Mouse (Mus musculus) midbrain, embryonic 10.5 days (tissue): ENCODE data around the gene Cby3. TPM values are rescaled to one million over a fixed set of nuclear protein-coding genes. Genes with fewer than 3 reads are reported as not detected.
A peak's percentile ranks its signal among the peaks of the same experiment; 100 is the strongest.
"Not testable (repeated sequence)": the region's sequence is repeated elsewhere in the genome, so short reads cannot be mapped to it uniquely, and the experiment has no call there.

Source experiments
- DNase-seq: peaks from one replicate; pipeline ENCODE4 v3.0.0-alpha.2; 2017; ENCODE audit warnings: low spot score
- H3K27ac ChIP-seq: fragments of 300-500 bp; sonication (generic); replicated peaks from 2 replicates; pipeline ENCODE4 v1.5.1; 2016; ENCODE audit warnings: mild to moderate bottlenecking
- H3K27me3 ChIP-seq: fragments of 300-500 bp; sonication (generic); 2 replicates; pipeline ENCODE4 v1.6.1; 2016; ENCODE audit warnings: low read depth, mild to moderate bottlenecking; ENCODE audit not compliant: poor library complexity, severe bottlenecking
- H3K36me3 ChIP-seq: fragments of 300-500 bp; sonication (generic); 2 replicates; pipeline ENCODE4 v1.6.1; 2016; ENCODE audit warnings: mild to moderate bottlenecking, moderate library complexity
- H3K4me1 ChIP-seq: fragments of 300-500 bp; sonication (generic); 2 replicates; pipeline ENCODE4 v1.6.1; 2016
- H3K4me3 ChIP-seq: fragments of 300-500 bp; sonication (generic); 2 replicates; pipeline ENCODE4 v1.5.1; 2016; ENCODE audit warnings: mild to moderate bottlenecking, moderate library complexity
- H3K9me3 ChIP-seq: fragments of 300-500 bp; sonication (generic); replicated peaks from 2 replicates; pipeline ENCODE4 v1.6.1; 2016; ENCODE audit warnings: mild to moderate bottlenecking
- WGBS: fragments of 180-500 bp; shearing (Covaris S2); methylation state at CpG from one replicate; pipeline ENCODE4 v1.1.7; 2016; 5-methylcytosine and 5-hydroxymethylcytosine counted together
- polyA plus RNA-seq: library from polyadenylated mRNA; unstranded; fragments of >200 nt; fragmentation: Nextera tagmentation; extraction: Ambion mirVana; gene quantifications from 2 replicates; pipeline ENCODE4 v1.2.1, GENCODE M21; 2016

The Cby3 gene
- 0.20 and 0.35 TPM in 2 replicates for polyA plus RNA-seq

DNA sequence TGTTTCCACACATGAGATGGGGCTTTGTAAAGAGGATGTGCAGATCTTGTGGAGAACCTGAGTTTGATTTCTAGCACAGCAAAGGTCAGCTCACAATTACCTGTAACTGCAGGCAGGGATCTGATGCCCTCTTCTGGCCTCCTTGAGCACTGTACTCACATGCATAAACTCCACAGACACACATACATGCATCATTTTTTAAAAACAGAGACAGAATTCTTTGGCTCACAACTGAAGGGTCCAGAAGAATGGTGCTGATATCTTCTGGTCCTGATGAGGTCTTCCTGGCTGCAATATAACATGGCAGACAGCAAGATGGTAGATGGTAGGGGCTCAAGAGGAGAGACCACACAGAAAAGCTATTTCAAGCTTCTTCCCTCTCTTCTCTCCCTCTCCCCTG, at the start of gene Cby3:
Cby3 (plus strand) TSS at position 301 of the 400 bp plus-strand sequence.
- Histone ChIP-seq H3K4me3 (no peak within 1 kb of the TSS), H3K27ac (no peak within 1 kb of the TSS), H3K36me3 (no peaks in the 10 kb centered on the region), H3K27me3 (peaks cover 21% of the 10 kb centered on the region), H3K9me3 (no peaks in the 10 kb centered on the region), H3K4me1 (peaks cover 5% of the 10 kb centered on the region)
- no peak for DNase-seq

DNA sequence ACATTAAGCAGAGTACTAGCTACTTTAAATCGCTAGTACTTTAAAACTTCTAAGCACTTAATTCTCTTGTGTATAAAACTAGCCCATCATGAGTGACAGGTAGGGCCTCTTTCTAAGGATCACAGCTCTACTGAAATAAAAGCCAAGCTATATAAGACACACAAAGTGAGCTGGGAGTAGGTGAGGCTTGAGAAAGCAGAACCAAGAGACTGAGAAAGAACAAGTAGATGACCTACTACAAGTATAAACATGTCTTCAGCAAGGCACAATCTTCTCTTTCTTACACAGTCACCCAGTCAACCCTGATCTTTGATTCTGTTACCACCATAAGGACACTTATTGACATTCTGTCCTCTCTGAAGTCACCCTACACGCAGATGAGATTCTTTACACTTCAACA, 41.5 kb upstream of the Cby3 start:
- H3K4me1 ChIP-seq: no peaks in the 10 kb centered on the region
- DNase-seq: no peak
- H3K27me3 ChIP-seq: no peaks in the 10 kb centered on the region
- H3K4me3 ChIP-seq: no peak overlapping the region
- H3K27ac ChIP-seq: no peak overlapping the region
- peaks cover 74% of the 10 kb centered on the region for H3K36me3 ChIP-seq
- no peaks in the 10 kb centered on the region for H3K9me3 ChIP-seq
- 86% methylated on average over 2 of the region's 2 CpGs for WGBS

DNA sequence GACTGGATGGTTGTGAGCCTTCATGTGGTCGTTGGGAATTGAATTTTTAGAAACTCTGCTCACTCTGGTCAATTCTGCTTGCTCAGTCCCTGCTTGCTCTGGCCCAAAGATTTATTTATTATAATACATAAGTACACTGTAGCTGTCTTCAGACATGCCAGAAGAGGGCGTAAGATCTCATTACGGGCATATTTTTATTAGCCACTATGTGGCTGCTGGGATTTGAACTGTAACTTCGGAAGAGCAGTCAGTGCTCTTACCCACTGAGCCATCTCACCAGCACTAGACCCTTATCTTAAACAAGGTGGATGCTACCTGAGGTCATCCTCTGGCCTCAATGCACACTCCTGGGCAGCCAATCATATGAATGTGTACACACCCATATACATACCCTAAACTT, 34.9 kb upstream of the Cby3 start:
- H3K36me3 ChIP-seq: peaks cover 43% of the 10 kb centered on the region
- H3K9me3 ChIP-seq, H3K27me3 ChIP-seq, H3K27ac ChIP-seq, H3K4me3 ChIP-seq, DNase-seq: not testable (repeated sequence)
- 87% methylated on average over 4 of the region's 4 CpGs for WGBS
- peaks cover 27% of the 10 kb centered on the region for H3K4me1 ChIP-seq

DNA sequence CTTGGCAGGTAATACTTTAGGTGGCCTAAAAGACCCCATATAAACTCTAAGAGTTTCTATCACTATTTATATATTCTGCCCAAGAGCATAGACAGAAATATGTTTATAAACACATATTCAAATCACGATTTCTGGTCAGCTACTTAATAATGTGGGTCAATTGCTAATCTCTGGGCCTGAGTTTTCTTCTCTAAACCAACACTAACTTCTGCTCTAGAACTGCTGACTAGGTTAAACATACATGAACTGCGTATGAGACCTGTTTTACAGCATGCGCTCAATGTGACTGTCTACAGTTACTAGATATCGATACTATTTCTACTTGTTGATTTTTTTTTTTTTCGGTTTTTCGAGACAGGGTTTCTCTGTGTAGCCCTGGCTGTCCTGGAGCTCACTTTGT, 33.0 kb upstream of the Cby3 start:
- no peak overlapping the region for H3K27ac ChIP-seq
- no peak overlapping the region for H3K4me3 ChIP-seq
- peaks cover 43% of the 10 kb centered on the region for H3K36me3 ChIP-seq
- no peak for DNase-seq
- 97% methylated on average over 6 of the region's 6 CpGs for WGBS
- no peaks in the 10 kb centered on the region for H3K27me3 ChIP-seq
- H3K9me3 ChIP-seq: no peaks in the 10 kb centered on the region
- H3K4me1 ChIP-seq: peaks cover 35% of the 10 kb centered on the region

DNA sequence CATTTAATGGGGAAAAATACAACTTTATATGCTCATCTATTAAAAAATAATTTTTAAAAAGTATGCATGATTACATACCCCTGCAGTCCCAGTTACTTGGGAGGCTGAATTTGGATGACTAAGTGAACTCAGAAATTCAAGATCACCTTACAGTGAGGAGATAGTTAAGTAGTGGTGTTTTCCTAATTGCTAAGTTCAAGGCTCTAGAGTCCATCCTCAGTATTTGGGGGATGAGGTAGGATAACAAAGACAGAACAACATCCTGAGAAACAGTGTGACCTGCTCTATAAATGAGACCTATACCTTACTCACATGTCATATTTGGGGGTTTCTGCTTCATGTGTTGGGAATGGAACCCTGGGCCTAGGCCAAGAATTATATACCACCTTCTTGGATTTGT, 31.9 kb upstream of the Cby3 start:
- no peak for DNase-seq
- no peaks in the 10 kb centered on the region for H3K9me3 ChIP-seq
- H3K27me3 ChIP-seq: no peaks in the 10 kb centered on the region
- H3K36me3 ChIP-seq: peaks cover 34% of the 10 kb centered on the region
- no peak overlapping the region for H3K4me3 ChIP-seq
- peaks cover 42% of the 10 kb centered on the region for H3K4me1 ChIP-seq
- no peak overlapping the region for H3K27ac ChIP-seq

DNA sequence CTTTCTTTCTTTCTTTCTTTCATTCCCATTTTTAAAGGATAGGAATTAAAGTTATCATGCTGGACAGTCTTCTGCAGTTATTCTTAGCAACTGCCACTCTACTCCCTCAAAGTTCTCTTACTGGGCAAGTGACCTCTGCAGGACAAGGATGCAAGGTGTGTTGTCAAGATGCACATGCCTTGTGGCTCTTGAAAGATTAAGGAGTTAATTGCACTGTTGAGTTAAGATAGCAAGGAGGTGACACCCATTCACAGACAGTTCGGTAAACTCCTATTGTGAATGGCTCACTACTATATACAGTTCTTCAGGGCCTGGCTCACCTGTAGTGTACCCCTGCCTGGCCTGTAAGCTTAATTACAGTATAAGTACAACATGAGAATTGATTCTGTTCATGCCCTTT, 30.4 kb upstream of the Cby3 start:
- H3K27ac ChIP-seq: no peak overlapping the region

DNA sequence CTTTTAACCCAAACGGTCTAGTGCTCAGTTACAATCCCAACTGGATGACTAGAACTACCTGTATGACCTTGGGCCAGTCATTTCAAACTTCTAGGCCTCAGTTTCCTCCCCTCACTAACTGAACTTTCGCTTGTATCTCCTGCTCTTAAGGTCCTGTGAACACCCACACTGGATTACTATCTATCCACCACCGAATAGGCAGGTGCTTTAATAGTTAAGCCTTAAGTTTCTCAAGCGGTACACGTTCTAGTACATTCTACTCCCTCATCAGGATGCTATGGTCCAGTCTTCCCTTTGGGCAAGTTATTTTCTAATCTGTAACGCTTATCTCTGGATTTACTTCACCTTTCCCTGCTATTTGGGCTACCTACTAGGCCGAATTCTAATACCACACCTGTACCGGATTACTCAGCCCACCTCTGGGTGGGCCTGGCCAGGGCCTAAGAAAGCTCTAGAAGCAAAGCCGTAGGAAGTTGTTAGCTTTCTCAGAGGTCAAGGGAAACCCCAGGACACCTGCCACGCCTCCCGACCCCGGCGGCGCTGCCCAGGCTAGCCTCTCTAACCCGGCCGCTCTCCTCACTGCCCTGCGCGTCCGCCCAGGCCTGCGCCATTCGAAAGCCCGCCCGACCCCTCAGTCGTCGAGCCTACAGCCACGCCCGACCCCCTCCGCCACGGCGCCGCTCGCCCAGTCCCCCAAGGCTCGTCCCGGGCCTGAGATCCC, 29.4 kb upstream of the Cby3 start:
- H3K4me3 ChIP-seq: peak overlapping the region; percentile 96
- no peak for DNase-seq
- H3K27me3 ChIP-seq: no peaks in the 10 kb centered on the region
- H3K36me3 ChIP-seq: peaks cover 38% of the 10 kb centered on the region
- peak overlapping the region; percentile 99 for H3K27ac ChIP-seq
- peaks cover 42% of the 10 kb centered on the region for H3K4me1 ChIP-seq
- no peaks in the 10 kb centered on the region for H3K9me3 ChIP-seq
- WGBS: 2% methylated on average over 34 of the region's 34 CpGs

More for the DNA sequence above, 30.4 kb upstream of the Cby3 start:
- no peaks in the 10 kb centered on the region for H3K27me3 ChIP-seq
- peaks cover 43% of the 10 kb centered on the region for H3K36me3 ChIP-seq
- 65% methylated on average over 1 of the region's 1 CpGs for WGBS
- DNase-seq: no peak
- peaks cover 42% of the 10 kb centered on the region for H3K4me1 ChIP-seq
- no peaks in the 10 kb centered on the region for H3K9me3 ChIP-seq
- H3K4me3 ChIP-seq: peak overlapping the region; percentile 96

DNA sequence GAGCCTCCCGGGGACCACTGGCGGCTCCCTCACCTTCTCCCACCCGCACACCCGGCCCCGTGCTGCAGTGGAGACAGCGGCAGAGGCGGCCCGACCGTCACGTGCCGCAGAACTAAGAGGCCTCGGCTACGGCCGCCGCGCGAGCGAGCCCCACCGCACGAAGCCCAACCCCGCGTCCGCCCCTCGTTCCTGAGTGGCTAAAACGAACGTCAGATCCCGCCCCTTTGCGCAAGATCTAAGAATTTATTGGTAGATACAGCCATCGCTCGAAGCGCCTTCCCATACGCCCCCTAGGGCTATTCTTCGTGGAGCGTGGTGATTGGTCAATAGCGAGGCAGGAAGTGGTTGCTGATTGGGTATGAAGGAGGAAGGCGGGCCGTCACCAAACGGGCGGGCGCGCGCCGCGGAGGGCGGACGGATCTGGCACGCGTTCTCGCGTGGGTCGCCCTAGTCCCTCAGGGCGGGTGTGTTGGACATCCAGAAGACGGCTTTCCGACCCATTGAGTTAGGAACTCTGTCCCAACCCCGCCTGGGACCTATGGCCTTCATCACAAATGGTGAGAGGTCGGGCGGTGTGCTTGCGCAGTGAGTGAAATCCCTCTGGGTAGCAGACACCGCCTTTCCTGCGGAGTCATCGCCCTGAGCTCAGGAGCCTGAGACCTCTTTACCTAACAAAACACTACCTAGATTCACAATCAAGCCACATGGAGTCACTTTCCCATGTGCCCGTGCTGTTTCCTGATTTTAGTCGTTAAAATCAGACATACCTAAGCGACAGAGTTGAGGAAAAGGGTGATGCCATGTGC, 28.6 kb upstream of the Cby3 start, which contains the start of gene Canx:
Canx (minus strand) TSS at position 178 of the 806 bp plus-strand sequence.
- Histone ChIP-seq H3K36me3 (peaks cover 33% of the 10 kb centered on the region), H3K4me1 (peaks cover 42% of the 10 kb centered on the region), H3K9me3 (no peaks in the 10 kb centered on the region), H3K27ac (peak within 1 kb of the TSS; percentile 99), H3K4me3 (peak within 1 kb of the TSS; percentile 96), H3K27me3 (no peaks in the 10 kb centered on the region)
- WGBS: under 1% methylated on average over 64 of the region's 64 CpGs
- DNase-seq: peak; percentile 99

DNA sequence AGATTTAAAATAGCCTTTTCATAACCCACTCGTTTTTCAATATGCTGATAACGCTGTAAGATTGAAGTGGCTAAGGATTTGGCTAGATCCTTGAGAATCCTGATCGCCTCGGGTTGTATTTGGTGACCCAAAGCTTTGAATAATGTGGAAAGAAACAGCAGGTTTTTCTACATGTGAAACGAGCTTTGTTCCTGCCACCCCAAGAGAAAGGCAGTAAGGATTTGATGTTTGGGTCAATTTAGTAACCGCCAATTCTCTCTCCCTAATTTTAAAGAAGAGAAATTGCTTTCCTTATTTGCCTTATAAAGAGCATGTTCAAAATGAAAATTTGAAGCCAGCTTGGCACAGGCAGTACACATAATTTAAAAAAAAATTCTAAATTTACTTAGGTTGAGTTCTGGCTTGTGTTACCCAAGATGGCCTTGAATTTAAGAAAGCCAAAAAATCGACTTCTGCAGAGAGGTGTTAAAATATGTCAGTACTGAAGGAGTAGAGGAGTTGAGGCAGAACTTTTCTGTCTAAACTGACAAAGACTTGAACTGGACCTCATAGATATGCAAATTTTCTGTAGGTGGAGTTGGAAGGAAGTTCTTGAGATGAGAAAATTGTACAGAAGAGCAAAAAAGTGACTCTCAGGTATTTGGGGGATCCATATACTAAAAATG, 27.8 kb upstream of the Cby3 start:
- H3K4me1 ChIP-seq: peaks cover 42% of the 10 kb centered on the region
- 9% methylated on average over 7 of the region's 7 CpGs for WGBS
- peak overlapping the region; percentile 96 for H3K4me3 ChIP-seq
- H3K27me3 ChIP-seq: no peaks in the 10 kb centered on the region
- H3K9me3 ChIP-seq: no peaks in the 10 kb centered on the region
- H3K27ac ChIP-seq: peak overlapping the region; percentile 99
- no peak for DNase-seq
- H3K36me3 ChIP-seq: peaks cover 33% of the 10 kb centered on the region

DNA sequence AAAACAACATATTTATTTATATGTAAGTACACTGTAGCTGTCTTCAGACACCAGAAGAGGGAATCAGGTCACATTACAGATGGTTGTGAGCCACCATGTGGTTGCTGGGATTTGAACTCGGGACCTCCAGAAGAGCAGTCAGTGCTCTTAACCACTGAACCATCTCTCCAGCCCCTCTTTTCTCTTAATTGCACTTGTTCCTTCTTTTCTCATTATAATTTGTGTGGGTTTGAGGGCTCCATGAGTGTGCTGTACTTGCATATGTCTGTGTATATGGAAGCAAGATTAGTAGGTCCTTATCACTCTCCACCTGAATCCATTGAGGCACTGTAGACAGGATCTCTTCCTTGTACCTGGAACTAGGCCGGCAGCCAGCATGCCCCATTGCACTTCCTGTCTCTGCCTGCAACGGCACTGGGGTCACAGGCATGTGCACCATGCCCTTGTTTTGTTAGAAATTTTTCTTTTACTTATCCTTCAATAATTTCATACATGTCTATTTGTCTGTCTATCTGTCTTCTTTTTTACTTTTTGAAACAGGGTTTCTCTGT, 26.1 kb upstream of the Cby3 start:
- Histone ChIP-seq H3K36me3 (peaks cover 23% of the 10 kb centered on the region), H3K27ac (no peak overlapping the region), H3K4me1 (peaks cover 28% of the 10 kb centered on the region), H3K4me3 (no peak overlapping the region), H3K27me3 (no peaks in the 10 kb centered on the region), H3K9me3 (no peaks in the 10 kb centered on the region)
- 88% methylated on average over 3 of the region's 3 CpGs for WGBS
- no peak for DNase-seq

DNA sequence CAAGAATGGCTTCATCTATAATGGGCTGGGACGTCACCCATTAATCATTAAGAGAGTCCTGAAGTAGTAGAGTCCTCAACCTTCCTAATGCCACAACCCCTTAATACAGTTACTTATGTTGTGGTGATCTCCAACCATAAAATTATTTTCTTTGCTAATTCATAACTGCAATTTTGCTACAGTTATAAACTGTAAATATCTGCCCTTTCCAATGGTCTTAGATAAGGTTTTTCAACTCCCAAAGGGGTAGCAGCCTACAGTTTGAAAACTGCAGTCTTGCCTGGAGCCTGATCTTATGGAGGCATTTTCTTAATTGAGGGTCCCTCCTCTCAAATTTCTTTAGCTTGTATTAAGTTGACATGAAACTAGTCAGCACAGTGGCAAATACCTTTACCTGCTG, 24.9 kb upstream of the Cby3 start:
- Histone ChIP-seq H3K27me3 (no peaks in the 10 kb centered on the region), H3K27ac (no peak overlapping the region), H3K36me3 (peaks cover 21% of the 10 kb centered on the region), H3K4me3 (no peak overlapping the region), H3K9me3 (no peaks in the 10 kb centered on the region), H3K4me1 (peaks cover 15% of the 10 kb centered on the region)
- no peak for DNase-seq
- 97% methylated on average over 1 of the region's 1 CpGs for WGBS

DNA sequence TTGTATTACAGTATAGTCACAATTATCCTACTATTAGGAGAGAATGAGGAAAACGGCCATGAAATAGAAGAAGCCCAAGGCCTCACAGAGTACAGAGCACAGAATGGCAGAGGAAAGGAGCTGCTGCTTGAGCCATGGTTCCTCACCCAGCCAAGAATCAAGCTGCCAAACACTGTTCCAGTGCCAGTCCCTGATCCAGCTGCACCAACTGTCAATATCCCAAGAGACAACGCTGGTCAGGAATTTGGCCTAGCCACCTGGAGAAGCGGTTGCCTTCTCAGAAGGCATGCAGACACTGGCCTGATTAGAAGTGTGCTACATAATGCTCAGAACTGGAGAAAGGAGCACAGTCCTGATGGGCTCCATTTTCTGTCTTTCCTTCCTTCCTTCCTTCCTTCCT, 21.1 kb upstream of the Cby3 start:
- Histone ChIP-seq H3K36me3 (peaks cover 12% of the 10 kb centered on the region), H3K4me1 (peaks cover 5% of the 10 kb centered on the region; the same call in 1 of the 2 replicates), H3K9me3 (no peaks in the 10 kb centered on the region), H3K27ac (no peak overlapping the region), H3K4me3 (no peak overlapping the region), H3K27me3 (no peaks in the 10 kb centered on the region)
- 89% methylated on average over 3 of the region's 3 CpGs for WGBS
- no peak for DNase-seq
